ENCODE assay signal across 21 mouse cellular contexts in the genomic region with DNA sequence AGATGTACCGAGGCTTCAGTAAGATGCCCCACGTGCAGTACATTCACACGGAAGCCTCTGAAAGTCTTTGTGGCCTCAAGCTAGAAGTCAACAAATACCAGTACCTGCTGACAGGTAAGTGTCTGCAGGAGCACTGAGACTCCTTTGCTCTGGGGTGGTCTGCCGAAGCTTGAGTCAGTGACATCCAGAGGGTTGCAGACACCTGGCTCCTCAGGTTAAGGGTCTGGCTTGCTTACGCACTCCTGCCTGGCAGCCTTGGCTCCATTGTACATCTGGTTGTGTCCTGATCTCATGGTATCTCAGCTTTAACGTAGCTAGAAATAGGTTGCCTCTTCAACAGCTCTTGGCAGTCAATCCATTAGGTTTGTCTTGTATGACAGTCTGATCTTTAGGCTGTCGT. TPM values are rescaled to one million over a fixed set of nuclear protein-coding genes. Genes with fewer than 3 reads are reported as not detected.
DNase-seq lines count a peak whose midpoint lies in the region; ATAC-seq and TF ChIP-seq lines count a peak whose summit lies in the region.
"Had no signal": no experiment of that assay in that cellular context is flagged by ENCODE, and none has a peak within 500 bp of the region (broad histone marks: within the 10 kb centered on the region; RNA-seq: fewer than 3 reads in every experiment).

No protein-coding gene starts in this region.

- H3K27me3 ChIP-seq in heart, adult 2 months (ENCODE audit: control insufficient read depth, insufficient read depth, low read length): no peaks in the 10 kb centered on the region
- no peaks in the 10 kb centered on the region for H3K27me3 ChIP-seq in heart, embryonic 12.5 days (replicated peaks)
- no peaks in the 10 kb centered on the region for H3K27me3 ChIP-seq in kidney, adult 2 months (replicated peaks; ENCODE audit: control insufficient read depth, insufficient read depth, low read length)
- H3K27me3 ChIP-seq: CH12.LX; embryonic facial prominence, embryonic 12.5 days; forebrain, embryonic 13.5 days; forebrain, embryonic 15.5 days; Patski had no signal

- no peak overlapping the region for H3K4me3 ChIP-seq in gastrocnemius, adult 2 months
- no peak overlapping the region for H3K4me3 ChIP-seq in heart, adult 2 months
- H3K4me3 ChIP-seq in heart, embryonic 12.5 days: no peak overlapping the region
- H3K4me3 ChIP-seq in kidney, adult 2 months (ENCODE audit: insufficient read depth, low read depth, low read length): no peak overlapping the region
- H3K4me3 ChIP-seq: embryonic facial prominence, embryonic 10.5 days; embryonic facial prominence, embryonic 12.5 days; forebrain, embryonic 13.5 days; forebrain, embryonic 15.5 days had no signal

- ATAC-seq in heart, embryonic 12.5 days (ENCODE audit: insufficient number of reproducible peaks, low FRiP score): no peak
- ATAC-seq: activated CD4-positive, CD25-positive, alpha-beta regulatory T cell, adult 4 months; CD4-positive, CD25-positive, alpha-beta regulatory T cell, adult 4 months; forebrain, embryonic 13.5 days; Patski had no signal

- WGBS in heart, adult 2 months: 83% methylated on average over 7 of the region's 7 CpGs
- WGBS in heart, embryonic 12.5 days: 69% methylated on average over 7 of the region's 7 CpGs
- 76% methylated on average over 7 of the region's 7 CpGs for WGBS in kidney, adult 2 months

- no peak for DNase-seq in gastrocnemius, adult 2 months
- DNase-seq in gastrocnemius, adult 18-20 months (ENCODE audit: low spot score): no peak
- DNase-seq in heart, adult 2 months: no peak
- DNase-seq in kidney, adult 2 months: no peak
- no peak for DNase-seq in kidney, adult 11 months
- DNase-seq: adrenal gland, adult 8-10 months; B cell, adult 2 months; cerebellum, adult 11-12 months; cerebellum, adult 2 months; cerebellum, adult 9-10 months; cerebellum, postnatal 10 days; cerebellum, postnatal 25 days had no signal

- TF ChIP-seq EP300 in heart, adult 2 months (IDR thresholded peaks at IDR 0.05; ENCODE audit: insufficient read depth, low read depth, low read length): 0 out of 2 replicates have a peak, but pooled peaks have one; percentile 13

- H3K4me1 ChIP-seq in heart, adult 2 months (ENCODE audit: control insufficient read depth, insufficient read depth, low read length): peaks cover 39% of the 10 kb centered on the region
- peaks cover 62% of the 10 kb centered on the region for H3K4me1 ChIP-seq in heart, embryonic 12.5 days (replicated peaks)
- H3K4me1 ChIP-seq in kidney, adult 2 months (ENCODE audit: control insufficient read depth, insufficient read depth, low read length): peaks cover 48% of the 10 kb centered on the region

- no peak overlapping the region for H3K9ac ChIP-seq in heart, adult 2 months (ENCODE audit: low read depth, low read length)
- H3K9ac ChIP-seq in heart, embryonic 12.5 days: no peak overlapping the region
- H3K9ac ChIP-seq: embryonic facial prominence, embryonic 12.5 days; forebrain, embryonic 13.5 days; forebrain, embryonic 15.5 days had no signal

- peak overlapping the region; percentile 95 for H3K27ac ChIP-seq in gastrocnemius, adult 2 months
- peak overlapping the region; percentile 56 for H3K27ac ChIP-seq in heart, adult 2 months
- no peak overlapping the region for H3K27ac ChIP-seq in heart, embryonic 12.5 days (ENCODE audit: poor library complexity, severe bottlenecking)
- peak overlapping the region; percentile 19; the same call in 1 of the 2 replicates for H3K27ac ChIP-seq in kidney, adult 2 months (ENCODE audit: insufficient read depth, low read depth, low read length)
- H3K27ac ChIP-seq: embryonic facial prominence, embryonic 12.5 days; forebrain, embryonic 13.5 days; forebrain, embryonic 15.5 days had no signal

- no peaks in the 10 kb centered on the region for H3K9me3 ChIP-seq in heart, embryonic 12.5 days (replicated peaks)
- H3K9me3 ChIP-seq: embryonic facial prominence, embryonic 10.5 days; embryonic facial prominence, embryonic 12.5 days; forebrain, embryonic 13.5 days; forebrain, embryonic 15.5 days had no signal

- H3K79me2 ChIP-seq in heart, adult 2 months (replicated peaks; ENCODE audit: control insufficient read depth, insufficient read depth, low read length): no peaks in the 10 kb centered on the region

- intact Hi-C loops in gastrocnemius, adult 2 months (cut with DNase I): no loop called here
- intact Hi-C loops in heart, adult 2 months (cut with DNase I): loop anchor here (5.0 kb wide), 1 partner anchor 113 kb away; no protein-coding TSS in a partner anchor

- peaks cover 40% of the 10 kb centered on the region for H3K36me3 ChIP-seq in heart, adult 2 months (ENCODE audit: control insufficient read depth, insufficient read depth, low read length)
- H3K36me3 ChIP-seq in heart, embryonic 12.5 days: peaks cover 46% of the 10 kb centered on the region
- H3K36me3 ChIP-seq in kidney, adult 2 months (ENCODE audit: control insufficient read depth, insufficient read depth, low read length): peaks cover 38% of the 10 kb centered on the region
- H3K36me3 ChIP-seq: forebrain, embryonic 15.5 days had no signal

- H3K4me2 ChIP-seq in heart, embryonic 12.5 days: no peak overlapping the region
- H3K4me2 ChIP-seq: embryonic facial prominence, embryonic 12.5 days; forebrain, embryonic 13.5 days; forebrain, embryonic 15.5 days had no signal

- TF ChIP-seq POLR2A in heart, adult 2 months (IDR thresholded peaks at IDR 0.05; ENCODE audit: insufficient read depth, low read depth, low read length): no peak
- TF ChIP-seq POLR2A in kidney, adult 2 months (IDR thresholded peaks at IDR 0.05; ENCODE audit: low read depth, low read length): no peak

- no peak for TF ChIP-seq CTCF in gastrocnemius, adult 2 months (IDR thresholded peaks at IDR 0.05)
- TF ChIP-seq CTCF in heart, adult 2 months (IDR thresholded peaks at IDR 0.05): no peak
- TF ChIP-seq CTCF in kidney, adult 2 months (conservative IDR thresholded peaks at IDR 0.05; ENCODE audit: insufficient read depth, insufficient read length, low read depth, low read length): no peak

RNA-seq across cellular contexts. Expression of a gene that starts 43.8 kb away (rescaled TPM):
- total RNA-seq in gastrocnemius, adult 2 months (2021): 10 to 100 TPM; 71.5 to 81.6 TPM
- 10 to 100 TPM; 59.2 to 63.2 TPM for total RNA-seq in gastrocnemius, adult 18-20 months (2021)
- 100 to 1,000 TPM; 154 to 174 TPM for total RNA-seq in heart, adult 2 months (2021)
- polyA plus RNA-seq in heart, adult 2 months (2012; rRNA removed): 80.2 and 114 TPM in 2 replicates
- 70.8 and 71.5 TPM in 2 replicates for polyA plus RNA-seq in heart, embryonic 12.5 days (2016; fragmentation: Nextera tagmentation; extraction: Ambion mirVana)
- polyA plus RNA-seq in kidney, adult 2 months (2012; rRNA removed): 609 and 859 TPM in 2 replicates
- polyA plus RNA-seq: activated CD4-positive, CD25-positive, alpha-beta regulatory T cell, adult 4 months; CD4-positive, CD25-positive, alpha-beta regulatory T cell, adult 4 months had no signal
